ENCODE assay signal across 10 mouse cellular contexts in the genomic region with DNA sequence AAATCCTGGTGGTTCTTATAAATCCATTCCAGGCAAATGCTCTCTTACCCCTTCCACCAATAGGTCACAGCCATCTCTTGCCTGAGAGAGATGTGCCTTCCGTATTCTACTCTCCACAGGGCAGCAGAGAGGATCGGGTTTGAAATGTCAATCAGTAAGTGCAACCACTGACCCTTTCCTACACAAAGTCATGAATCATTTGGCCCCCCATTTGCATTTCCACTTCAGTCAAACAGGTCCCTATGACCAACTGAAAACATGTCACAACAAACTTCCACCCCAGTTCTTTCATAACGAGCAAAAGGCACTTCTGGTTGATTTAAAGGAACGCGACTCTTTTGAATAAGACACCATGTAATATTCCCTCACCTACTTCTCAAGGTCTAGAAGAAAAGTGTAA. TPM values are rescaled to one million over a fixed set of nuclear protein-coding genes. Genes with fewer than 3 reads are reported as not detected.
DNase-seq lines count a peak whose midpoint lies in the region; ATAC-seq and TF ChIP-seq lines count a peak whose summit lies in the region.
"Had no signal": no experiment of that assay in that cellular context is flagged by ENCODE, and none has a peak within 500 bp of the region (broad histone marks: within the 10 kb centered on the region; RNA-seq: fewer than 3 reads in every experiment).

No protein-coding gene starts in this region.

- peaks cover 56% of the 10 kb centered on the region for H3K79me2 ChIP-seq in C2C12 (ENCODE audit: control insufficient read depth, insufficient read depth)

- H3K79me3 ChIP-seq in C2C12 (ENCODE audit: low read depth) = peaks cover 28% of the 10 kb centered on the region

- H3K4me3 ChIP-seq in hindbrain, embryonic 12.5 days = no peak overlapping the region
- no peak overlapping the region for H3K4me3 ChIP-seq in hindbrain, embryonic 11.5 days (ENCODE audit: low read depth, low read length)
- H3K4me3 ChIP-seq in C2C12 (ENCODE audit: insufficient read depth, poor library complexity, severe bottlenecking) = peak overlapping the region; percentile 81
- peak overlapping the region; percentile 66 for H3K4me3 ChIP-seq in brown adipose tissue, adult 24 weeks (ENCODE audit: insufficient read depth, low read depth, low read length)
- H3K4me3 ChIP-seq in liver, embryonic 11.5 days (ENCODE audit: low read depth, low read length) = peak overlapping the region; percentile 73; the same call in 1 of the 2 replicates

- H3K36me3 ChIP-seq in hindbrain, embryonic 12.5 days = peaks cover 10% of the 10 kb centered on the region; the same call in 1 of the 2 replicates
- H3K36me3 ChIP-seq in hindbrain, embryonic 11.5 days (ENCODE audit: control insufficient read depth, insufficient read depth, low read length) = no peaks in the 10 kb centered on the region
- H3K36me3 ChIP-seq in C2C12 (ENCODE audit: control insufficient read depth, insufficient read depth) = peaks cover 39% of the 10 kb centered on the region
- peaks cover 7% of the 10 kb centered on the region for H3K36me3 ChIP-seq in liver, embryonic 11.5 days (ENCODE audit: control insufficient read depth, insufficient read depth, low read length)

- H3K27me3 ChIP-seq in hindbrain, embryonic 12.5 days = no peaks in the 10 kb centered on the region
- no peaks in the 10 kb centered on the region for H3K27me3 ChIP-seq in hindbrain, embryonic 11.5 days (ENCODE audit: control insufficient read depth, insufficient read depth, low read length)
- H3K27me3 ChIP-seq in C2C12 (ENCODE audit: control insufficient read depth, insufficient read depth, insufficient read length) = no peaks in the 10 kb centered on the region
- H3K27me3 ChIP-seq in liver, embryonic 11.5 days (replicated peaks; ENCODE audit: control insufficient read depth, insufficient read depth, low read length) = no peaks in the 10 kb centered on the region

- WGBS in hindbrain, embryonic 12.5 days = 85% methylated on average over 5 of the region's 5 CpGs
- 89% methylated on average over 5 of the region's 5 CpGs for WGBS in hindbrain, embryonic 11.5 days
- whole genome bisulfite sequencing in liver, embryonic 11.5 days = 88% methylated on average over 5 of the region's 5 CpGs

- H3K4me2 ChIP-seq in hindbrain, embryonic 12.5 days (replicated peaks) = peak overlapping the region; percentile 84
- no peak overlapping the region for H3K4me2 ChIP-seq in hindbrain, embryonic 11.5 days (replicated peaks; ENCODE audit: low read depth, low read length)
- peak overlapping the region; percentile 90 for H3K4me2 ChIP-seq in liver, embryonic 11.5 days

- ATAC-seq in hindbrain, embryonic 12.5 days (ENCODE audit: low FRiP score) = no peak
- no peak for ATAC-seq in hindbrain, embryonic 11.5 days (ENCODE audit: low FRiP score)
- ATAC-seq in liver, embryonic 11.5 days (replicated peaks; ENCODE audit: low FRiP score) = no peak

- no peak overlapping the region for H3K9ac ChIP-seq in hindbrain, embryonic 12.5 days
- H3K9ac ChIP-seq in hindbrain, embryonic 11.5 days (ENCODE audit: low read depth, low read length) = no peak overlapping the region
- no peak overlapping the region for H3K9ac ChIP-seq in liver, embryonic 11.5 days (ENCODE audit: low read depth, low read length)

- no peak for TF ChIP-seq CTCF in C2C12 (IDR thresholded peaks at IDR 0.05; ENCODE audit: control insufficient read depth, insufficient read depth, insufficient read length)

- no peak for DNase-seq in hindbrain, embryonic 11.5 days (ENCODE audit: low spot score)
- no peak for DNase-seq in liver, embryonic 11.5 days (ENCODE audit: low spot score)
- no peak for DNase-seq in layer of hippocampus, postnatal 10 days (ENCODE audit: low spot score in 2 of 2)
- no peak for DNase-seq in urinary bladder, postnatal 4 days (ENCODE audit: low spot score in 2 of 2)
- no peak for DNase-seq in left cerebral cortex, adult 18-20 months (ENCODE audit: low spot score in 2 of 2)
- DNase-seq: thymus, postnatal 14 days had no signal

- H3ac ChIP-seq in C2C12 (ENCODE audit: control insufficient read depth, insufficient read length, low read depth) = no peak overlapping the region

- H3K9me3 ChIP-seq in hindbrain, embryonic 12.5 days (replicated peaks) = no peaks in the 10 kb centered on the region
- no peaks in the 10 kb centered on the region for H3K9me3 ChIP-seq in hindbrain, embryonic 11.5 days (ENCODE audit: control insufficient read depth, low read length)
- H3K9me3 ChIP-seq in liver, embryonic 11.5 days (ENCODE audit: control insufficient read depth, low read length) = no peaks in the 10 kb centered on the region

- H3K4me1 ChIP-seq in hindbrain, embryonic 12.5 days = peaks cover 22% of the 10 kb centered on the region
- H3K4me1 ChIP-seq in hindbrain, embryonic 11.5 days (replicated peaks; ENCODE audit: control insufficient read depth, insufficient read depth, low read length) = no peaks in the 10 kb centered on the region; the same call in 1 of the 2 replicates
- peaks cover 4% of the 10 kb centered on the region; the same call in 1 of the 2 replicates for H3K4me1 ChIP-seq in brown adipose tissue, adult 24 weeks (ENCODE audit: control insufficient read depth, insufficient read depth, insufficient read length, low read length)
- peaks cover 28% of the 10 kb centered on the region for H3K4me1 ChIP-seq in liver, embryonic 11.5 days (replicated peaks; ENCODE audit: control insufficient read depth, insufficient read depth, low read length)

- H3K27ac ChIP-seq in hindbrain, embryonic 12.5 days = no peak overlapping the region
- H3K27ac ChIP-seq in hindbrain, embryonic 11.5 days (ENCODE audit: low read depth, low read length) = no peak overlapping the region
- peak overlapping the region; percentile 90 for H3K27ac ChIP-seq in brown adipose tissue, adult 24 weeks (replicated peaks; ENCODE audit: low read depth, low read length)
- no peak overlapping the region for H3K27ac ChIP-seq in liver, embryonic 11.5 days (ENCODE audit: low read depth, low read length)

TF ChIP-seq in C2C12, 6 proteins besides CTCF, POLR2A, EP300 and RAD21:
- TF ChIP-seq FOSL1 (IDR thresholded peaks at IDR 0.05; ENCODE audit: insufficient read depth, low read length, poor library complexity, severe bottlenecking) (no peak), MAX (IDR thresholded peaks at IDR 0.05) (no peak), MYOG (IDR thresholded peaks at IDR 0.05; ENCODE audit: control insufficient read depth, extremely low read depth, insufficient read length) (no peak), USF1 (IDR thresholded peaks at IDR 0.05; ENCODE audit: low read depth) (no peak), CEBPB (IDR thresholded peaks at IDR 0.05; ENCODE audit: low read depth) (no peak), MYOD1 (IDR thresholded peaks at IDR 0.05; ENCODE audit: control insufficient read depth, insufficient read length, low read depth) (no peak)

RNA-seq across cellular contexts. Expression of a gene that starts 1.2 kb away (rescaled TPM):
- 106 and 111 TPM in 2 replicates for polyA plus RNA-seq in hindbrain, embryonic 12.5 days (2016; fragmentation: Nextera tagmentation; extraction: Ambion mirVana)
- 111 and 118 TPM in 2 replicates for polyA plus RNA-seq in hindbrain, embryonic 11.5 days (2014; fragmentation: Nextera tagmentation; extraction: Ambion mirVana)
- 64.7 TPM for polyA plus RNA-seq in C2C12 (2012; fragmentation: generic; extraction: Trizol)
- polyA plus RNA-seq in brown adipose tissue, adult 24 weeks (2012; ENCODE audit: insufficient read depth, insufficient read length, missing spikeins) = 109 and 113 TPM in 2 replicates
- 71.9 and 74.6 TPM in 2 replicates for polyA plus RNA-seq in liver, embryonic 11.5 days (2014; fragmentation: Nextera tagmentation; extraction: Ambion mirVana)
- 10 to 100 TPM; 58.1 to 61.2 TPM for total RNA-seq in layer of hippocampus, postnatal 10 days (2021)
- total RNA-seq in left cerebral cortex, adult 18-20 months (2021) = 10 to 100 TPM; 34.5 to 39.7 TPM

RNA-seq across cellular contexts. Expression of a gene that starts 40.5 kb away (rescaled TPM):
- polyA plus RNA-seq in hindbrain, embryonic 12.5 days (2016; fragmentation: Nextera tagmentation; extraction: Ambion mirVana) = 194 TPM in 2 replicates
- polyA plus RNA-seq in hindbrain, embryonic 11.5 days (2014; fragmentation: Nextera tagmentation; extraction: Ambion mirVana) = 178 TPM in 2 replicates
- polyA plus RNA-seq in C2C12 (2012; fragmentation: generic; extraction: Trizol) = 203 TPM
- polyA plus RNA-seq in brown adipose tissue, adult 24 weeks (2012; ENCODE audit: insufficient read depth, insufficient read length, missing spikeins) = 181 and 325 TPM in 2 replicates
- polyA plus RNA-seq in liver, embryonic 11.5 days (2014; fragmentation: Nextera tagmentation; extraction: Ambion mirVana) = 159 and 166 TPM in 2 replicates
- total RNA-seq in layer of hippocampus, postnatal 10 days (2021) = 100 to 1,000 TPM; 189 to 211 TPM
- total RNA-seq in left cerebral cortex, adult 18-20 months (2021) = 100 to 1,000 TPM; 173 to 174 TPM

RNA-seq across cellular contexts. Expression of a gene that starts 40.5 kb away (rescaled TPM):
- polyA plus RNA-seq in hindbrain, embryonic 12.5 days (2016; fragmentation: Nextera tagmentation; extraction: Ambion mirVana) = 11.4 and 11.6 TPM in 2 replicates
- 6.8 and 7.0 TPM in 2 replicates for polyA plus RNA-seq in hindbrain, embryonic 11.5 days (2014; fragmentation: Nextera tagmentation; extraction: Ambion mirVana)
- polyA plus RNA-seq in C2C12 (2012; fragmentation: generic; extraction: Trizol) = 7.4 TPM
- 15.6 and 33.2 TPM in 2 replicates for polyA plus RNA-seq in brown adipose tissue, adult 24 weeks (2012; ENCODE audit: insufficient read depth, insufficient read length, missing spikeins)
- polyA plus RNA-seq in liver, embryonic 11.5 days (2014; fragmentation: Nextera tagmentation; extraction: Ambion mirVana) = 12.4 and 13.1 TPM in 2 replicates
- 10 to 100 TPM; 11.1 to 11.5 TPM for total RNA-seq in layer of hippocampus, postnatal 10 days (2021)
- 10 to 100 TPM; 15.0 to 16.6 TPM for total RNA-seq in left cerebral cortex, adult 18-20 months (2021)

RNA-seq across cellular contexts. Expression of a gene that starts 48.7 kb away (rescaled TPM):
- 1.6 and 1.8 TPM in 2 replicates for polyA plus RNA-seq in hindbrain, embryonic 12.5 days (2016; fragmentation: Nextera tagmentation; extraction: Ambion mirVana)
- 0.92 and 1.2 TPM in 2 replicates for polyA plus RNA-seq in hindbrain, embryonic 11.5 days (2014; fragmentation: Nextera tagmentation; extraction: Ambion mirVana)
- polyA plus RNA-seq in C2C12 (2012; fragmentation: generic; extraction: Trizol) = 0.09 TPM
- not detected in 2 replicates for polyA plus RNA-seq in brown adipose tissue, adult 24 weeks (2012; ENCODE audit: insufficient read depth, insufficient read length, missing spikeins)
- polyA plus RNA-seq in liver, embryonic 11.5 days (2014; fragmentation: Nextera tagmentation; extraction: Ambion mirVana) = 1.7 and 2.0 TPM in 2 replicates
- total RNA-seq in layer of hippocampus, postnatal 10 days (2021) = under 1 TPM in 1 of 2 experiments, not detected in 1; 0.25 TPM
- total RNA-seq in left cerebral cortex, adult 18-20 months (2021) = not detected
- total RNA-seq: hematopoietic stem cell, adult 5-6 weeks had no signal

Comparison
In these comparisons a context has a peak if more than half of its experiments do, and no peak if none do; other contexts are left out.
1. H3K4me3 ChIP-seq: peak in C2C12 (single experiment), brown adipose tissue, adult 24 weeks (single experiment) and liver, embryonic 11.5 days (single experiment); none in hindbrain, embryonic 12.5 days (single experiment) and hindbrain, embryonic 11.5 days (single experiment).